Mouse (Mus musculus): ENCODE measurements around the gene Slc39a3. TPM values are rescaled to one million over a fixed set of nuclear protein-coding genes. Genes with fewer than 3 reads are reported as not detected.
"Not testable (repeated sequence)": the region's sequence is repeated elsewhere in the genome, so short reads cannot be mapped to it uniquely, and the experiment has no call there.

Slc39a3 gene
- total and polyA plus RNA-seq, 3 experiments: 13.9 to 20.5 (median 14.4) TPM

DNA sequence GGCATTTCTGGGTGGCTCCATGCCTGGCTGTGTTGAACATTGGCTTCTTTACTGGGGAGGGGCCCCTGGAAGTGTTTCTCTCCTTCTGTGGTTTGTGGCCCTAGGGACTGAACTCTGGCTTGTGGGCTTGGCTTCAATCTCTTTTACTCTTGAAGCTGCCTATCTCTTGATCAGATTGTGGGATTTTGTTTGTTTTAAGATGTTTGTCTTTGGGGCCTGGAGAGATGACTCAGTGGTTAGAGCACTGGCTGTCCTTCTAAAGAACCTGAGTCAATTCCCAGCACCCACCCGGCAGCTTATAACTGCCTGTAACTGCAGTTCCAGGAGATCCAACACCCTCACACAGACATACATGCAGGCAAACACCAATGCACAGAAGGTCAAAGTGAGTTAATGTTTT, 39.1 kb upstream of the Slc39a3 start:
- WGBS: 85% methylated on average over 1 of the region's 1 CpGs
- no peak overlapping the region for H3K27ac ChIP-seq
- no peak overlapping the region for H3K4me3 ChIP-seq
- no peak for DNase-seq
- no peaks in the 10 kb centered on the region for H3K36me3 ChIP-seq (ENCODE audit: control insufficient read depth, insufficient read depth, low read length)
- intact Hi-C loops (cut with DNase I): no loop called here
- H3K9ac ChIP-seq (ENCODE audit: low read depth, low read length): no peak overlapping the region
- no peaks in the 10 kb centered on the region for H3K4me1 ChIP-seq (ENCODE audit: control insufficient read depth, insufficient read depth, low read length)
- no peaks in the 10 kb centered on the region for H3K27me3 ChIP-seq (ENCODE audit: control insufficient read depth, insufficient read depth, low read length)
- H3K79me2 ChIP-seq (replicated peaks; ENCODE audit: control insufficient read depth, insufficient read depth, low read length): no peaks in the 10 kb centered on the region
- TF ChIP-seq POLR2A (IDR thresholded peaks at IDR 0.05; ENCODE audit: insufficient read depth, low read depth, low read length): no peak

DNA sequence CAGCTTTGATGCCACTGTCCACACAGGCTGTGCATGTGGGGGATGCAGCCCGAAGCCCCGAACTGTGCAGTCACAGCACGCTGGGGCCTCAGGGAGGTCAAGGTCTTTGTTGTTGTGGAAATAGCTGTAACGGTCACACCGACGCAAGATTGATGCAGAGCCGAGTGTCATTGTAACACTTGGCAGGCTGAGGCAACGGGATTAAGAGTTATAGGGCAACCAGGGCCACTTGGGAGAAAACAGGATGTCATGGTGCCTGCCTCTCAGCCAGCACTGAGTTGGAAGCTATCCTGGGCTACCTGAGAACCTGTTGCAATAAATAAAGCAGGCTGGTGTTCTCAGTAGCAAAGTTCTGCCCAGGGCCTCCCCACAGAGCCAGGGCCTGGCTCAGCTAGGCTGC, 38.5 kb upstream of the Slc39a3 start:
- Histone ChIP-seq H3K27me3 (ENCODE audit: control insufficient read depth, insufficient read depth, low read length) (no peaks in the 10 kb centered on the region), H3K36me3 (ENCODE audit: control insufficient read depth, insufficient read depth, low read length) (no peaks in the 10 kb centered on the region), H3K79me2 (replicated peaks; ENCODE audit: control insufficient read depth, insufficient read depth, low read length) (no peaks in the 10 kb centered on the region), H3K4me1 (ENCODE audit: control insufficient read depth, insufficient read depth, low read length) (no peaks in the 10 kb centered on the region), H3K27ac (no peak overlapping the region), H3K4me3 (no peak overlapping the region), H3K9ac (ENCODE audit: low read depth, low read length) (no peak overlapping the region)
- no peak for DNase-seq
- intact Hi-C loops (cut with DNase I): no loop called here
- TF ChIP-seq POLR2A (IDR thresholded peaks at IDR 0.05; ENCODE audit: insufficient read depth, low read depth, low read length): no peak
- TF ChIP-seq EP300 (IDR thresholded peaks at IDR 0.05; ENCODE audit: insufficient read depth, low read depth, low read length): no peak
- TF ChIP-seq CTCF (IDR thresholded peaks at IDR 0.05): no peak
- WGBS: 66% methylated on average over 8 of the region's 8 CpGs

DNA sequence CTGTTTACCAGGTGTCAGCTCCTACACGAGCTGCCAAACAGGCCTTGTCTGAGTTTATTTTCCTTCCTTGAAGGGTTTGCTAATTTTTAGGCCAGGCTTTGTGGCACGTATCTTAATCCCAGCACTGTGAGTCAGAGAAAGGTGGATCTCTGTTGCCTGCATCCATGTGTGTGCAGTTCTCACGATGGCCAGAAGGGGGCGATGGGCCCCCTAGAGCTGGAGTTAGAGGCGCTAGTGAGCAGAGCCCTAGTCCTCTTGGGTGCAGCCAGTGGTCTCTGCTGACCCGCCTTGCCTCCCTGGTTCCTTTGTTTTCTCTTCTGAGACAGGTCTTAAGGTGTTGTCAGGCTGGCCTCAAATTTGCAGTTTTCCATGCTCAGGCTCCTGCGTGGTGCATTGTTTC, 36.2 kb upstream of the Slc39a3 start:
- WGBS: 60% methylated on average over 7 of the region's 7 CpGs
- H3K27ac ChIP-seq: no peak overlapping the region
- no peak overlapping the region for H3K9ac ChIP-seq (ENCODE audit: low read depth, low read length)
- H3K4me3 ChIP-seq: no peak overlapping the region
- peaks cover 3% of the 10 kb centered on the region for H3K4me1 ChIP-seq (ENCODE audit: control insufficient read depth, insufficient read depth, low read length)
- intact Hi-C loops (cut with DNase I): no loop called here
- no peaks in the 10 kb centered on the region for H3K79me2 ChIP-seq (replicated peaks; ENCODE audit: control insufficient read depth, insufficient read depth, low read length)
- H3K36me3 ChIP-seq (ENCODE audit: control insufficient read depth, insufficient read depth, low read length): no peaks in the 10 kb centered on the region
- DNase-seq: no peak
- no peak for TF ChIP-seq EP300 (IDR thresholded peaks at IDR 0.05; ENCODE audit: insufficient read depth, low read depth, low read length)
- peak; percentile 61 for TF ChIP-seq CTCF (IDR thresholded peaks at IDR 0.05)
- H3K27me3 ChIP-seq (ENCODE audit: control insufficient read depth, insufficient read depth, low read length): no peaks in the 10 kb centered on the region

DNA sequence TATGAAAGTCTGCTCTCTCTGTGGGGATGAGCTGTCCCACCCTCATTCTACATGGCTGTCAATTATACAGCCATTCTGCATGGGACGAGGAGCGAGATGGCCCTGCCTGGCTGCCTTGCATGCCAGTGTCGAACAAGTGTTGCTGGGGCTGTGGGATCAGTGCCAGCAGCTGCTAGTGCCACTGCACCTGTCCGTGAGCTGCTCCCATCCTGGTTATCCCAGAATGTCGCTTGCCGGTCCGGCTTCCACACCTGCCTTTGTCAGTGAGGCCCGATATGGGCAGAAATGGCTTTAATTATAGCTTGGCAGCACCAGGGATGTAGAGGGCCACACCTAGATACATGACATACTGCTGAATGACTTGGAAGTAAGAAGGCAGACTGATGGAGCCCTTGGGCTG, 35.1 kb upstream of the Slc39a3 start:
- Histone ChIP-seq H3K79me2 (replicated peaks; ENCODE audit: control insufficient read depth, insufficient read depth, low read length) (no peaks in the 10 kb centered on the region), H3K9ac (ENCODE audit: low read depth, low read length) (no peak overlapping the region), H3K4me3 (no peak overlapping the region), H3K27ac (no peak overlapping the region), H3K27me3 (ENCODE audit: control insufficient read depth, insufficient read depth, low read length) (no peaks in the 10 kb centered on the region), H3K36me3 (ENCODE audit: control insufficient read depth, insufficient read depth, low read length) (no peaks in the 10 kb centered on the region), H3K4me1 (ENCODE audit: control insufficient read depth, insufficient read depth, low read length) (peaks cover 3% of the 10 kb centered on the region)
- 94% methylated on average over 8 of the region's 8 CpGs for WGBS
- no peak for DNase-seq
- no peak for TF ChIP-seq EP300 (IDR thresholded peaks at IDR 0.05; ENCODE audit: insufficient read depth, low read depth, low read length)
- TF ChIP-seq CTCF (IDR thresholded peaks at IDR 0.05): no peak
- no peak for TF ChIP-seq POLR2A (IDR thresholded peaks at IDR 0.05; ENCODE audit: insufficient read depth, low read depth, low read length)
- intact Hi-C loops (cut with DNase I): no loop called here

DNA sequence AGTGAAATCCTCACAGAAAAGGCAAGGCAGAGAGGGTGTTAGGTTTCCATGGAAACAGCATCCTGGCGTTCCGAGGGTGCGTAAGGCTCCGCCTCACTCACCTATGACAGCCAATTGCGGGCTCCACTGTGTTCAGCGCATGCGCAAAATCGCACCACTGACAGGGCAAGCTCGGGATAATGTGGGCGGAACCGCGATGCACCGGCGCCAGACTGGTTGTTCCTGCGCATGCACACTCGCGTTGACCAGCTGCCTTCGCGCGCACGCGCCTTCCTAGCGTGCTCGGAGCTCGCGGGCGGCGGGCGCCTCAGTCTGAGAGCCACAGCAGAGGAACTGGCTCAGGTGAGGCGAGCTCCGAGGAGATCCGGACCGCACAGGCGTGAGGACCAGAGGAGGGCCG, 32.6 kb upstream of the Slc39a3 start, which contains the start of gene Thop1:
Gene Thop1 (plus strand): TSS at position 200 of the 400 bp plus-strand sequence.
- under 1% methylated on average over 35 of the region's 35 CpGs for WGBS
- H3K36me3 ChIP-seq (ENCODE audit: control insufficient read depth, insufficient read depth, low read length): no peaks in the 10 kb centered on the region
- H3K4me3 ChIP-seq: peak within 1 kb of the TSS; percentile 68
- TF ChIP-seq POLR2A (IDR thresholded peaks at IDR 0.05; ENCODE audit: insufficient read depth, low read depth, low read length): peak; percentile 65
- TF ChIP-seq EP300 (IDR thresholded peaks at IDR 0.05; ENCODE audit: insufficient read depth, low read depth, low read length): peak; percentile 50; the same call in 1 of the 2 replicates
- TF ChIP-seq CTCF (IDR thresholded peaks at IDR 0.05): peak; percentile 21
- no peaks in the 10 kb centered on the region for H3K27me3 ChIP-seq (ENCODE audit: control insufficient read depth, insufficient read depth, low read length)
- H3K79me2 ChIP-seq (replicated peaks; ENCODE audit: control insufficient read depth, insufficient read depth, low read length): no peaks in the 10 kb centered on the region
- peak within 1 kb of the TSS; percentile 69 for H3K27ac ChIP-seq
- intact Hi-C loops (cut with DNase I): no loop called here
- peaks cover 3% of the 10 kb centered on the region for H3K4me1 ChIP-seq (ENCODE audit: control insufficient read depth, insufficient read depth, low read length)
- peak within 1 kb of the TSS; percentile 89 for H3K9ac ChIP-seq (ENCODE audit: low read depth, low read length)
- DNase-seq: peak; percentile 94 to 98

DNA sequence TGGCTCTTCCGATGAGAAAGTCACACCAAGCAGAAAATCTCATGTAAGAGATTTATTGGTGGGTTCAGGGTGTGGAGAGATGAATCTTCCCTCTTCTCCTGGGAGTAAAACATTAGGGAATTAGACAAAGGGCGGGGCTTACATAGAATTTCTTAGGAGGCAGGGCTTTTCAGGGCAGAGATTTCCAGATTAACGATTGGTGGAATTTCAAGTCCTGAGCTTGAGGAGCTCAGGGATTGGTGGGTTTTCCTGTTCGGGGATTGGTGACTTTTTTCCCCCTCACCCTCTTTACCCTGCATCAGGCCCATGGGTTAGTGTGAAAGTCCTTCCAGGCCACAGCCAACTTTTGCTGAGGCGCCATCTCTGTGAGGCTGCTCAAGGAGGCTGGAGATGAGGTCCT, 31.5 kb upstream of the Slc39a3 start:
- H3K27me3 ChIP-seq (ENCODE audit: control insufficient read depth, insufficient read depth, low read length): no peaks in the 10 kb centered on the region
- H3K4me1 ChIP-seq (ENCODE audit: control insufficient read depth, insufficient read depth, low read length): peaks cover 3% of the 10 kb centered on the region
- H3K4me3 ChIP-seq: no peak overlapping the region
- intact Hi-C loops (cut with DNase I): no loop called here
- DNase-seq: no peak
- no peaks in the 10 kb centered on the region for H3K36me3 ChIP-seq (ENCODE audit: control insufficient read depth, insufficient read depth, low read length)
- H3K9ac ChIP-seq (ENCODE audit: low read depth, low read length): no peak overlapping the region
- H3K27ac ChIP-seq: no peak overlapping the region
- no peak for TF ChIP-seq POLR2A (IDR thresholded peaks at IDR 0.05; ENCODE audit: insufficient read depth, low read depth, low read length)
- no peak for TF ChIP-seq CTCF (IDR thresholded peaks at IDR 0.05)
- TF ChIP-seq EP300 (IDR thresholded peaks at IDR 0.05; ENCODE audit: insufficient read depth, low read depth, low read length): no peak
- H3K79me2 ChIP-seq (replicated peaks; ENCODE audit: control insufficient read depth, insufficient read depth, low read length): no peaks in the 10 kb centered on the region
- WGBS: 58% methylated on average over 5 of the region's 5 CpGs

DNA sequence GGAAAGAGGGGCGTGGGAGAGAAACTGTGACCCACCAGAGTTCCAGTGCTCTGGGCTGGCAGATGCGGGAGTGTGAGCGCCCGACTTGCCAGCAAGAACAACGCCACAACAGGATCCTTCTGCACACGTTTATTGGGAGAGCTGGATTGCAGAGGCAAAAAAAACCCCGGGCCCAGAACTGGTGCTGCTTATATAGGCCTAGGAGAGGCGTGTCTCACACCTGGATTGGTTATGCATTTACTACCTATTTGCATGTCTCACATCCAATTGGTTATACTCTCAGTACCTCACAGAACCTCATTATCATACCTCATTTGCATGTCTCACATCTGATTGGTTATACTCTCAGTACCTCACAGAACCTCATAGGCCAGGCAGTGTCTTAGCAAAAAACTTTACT, 27.3 kb upstream of the Slc39a3 start:
- H3K4me1 ChIP-seq (ENCODE audit: control insufficient read depth, insufficient read depth, low read length); H3K36me3 ChIP-seq (ENCODE audit: control insufficient read depth, insufficient read depth, low read length); H3K9ac ChIP-seq (ENCODE audit: low read depth, low read length); H3K79me2 ChIP-seq (replicated peaks; ENCODE audit: control insufficient read depth, insufficient read depth, low read length); H3K4me3 ChIP-seq; intact Hi-C loops (cut with DNase I); DNase-seq; H3K27ac ChIP-seq; H3K27me3 ChIP-seq (ENCODE audit: control insufficient read depth, insufficient read depth, low read length): not testable (repeated sequence)
- WGBS: 84% methylated on average over 8 of the region's 8 CpGs
